Comparison of ENCODE assay signal across 19 mouse cellular contexts in the genomic region with DNA sequence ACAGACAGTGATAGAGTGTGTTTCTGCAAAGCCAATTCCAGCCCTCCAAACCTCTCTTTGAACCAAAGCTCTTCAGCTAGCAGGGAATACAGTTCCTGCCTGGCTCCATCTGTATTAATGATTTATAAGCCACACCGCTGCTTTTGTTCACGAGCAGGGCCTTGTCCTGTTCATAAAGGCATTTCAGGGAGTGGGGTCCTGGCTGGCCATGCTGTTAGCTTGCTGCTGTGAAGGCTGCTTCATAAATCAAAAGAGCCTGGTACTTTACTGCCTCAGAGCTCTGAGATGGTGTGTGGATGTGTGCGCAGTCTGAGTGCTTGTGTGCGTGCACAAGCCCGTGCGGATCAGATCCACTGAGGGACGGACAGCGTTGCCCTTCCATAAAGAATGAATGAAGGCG.
DNase-seq lines count a peak whose midpoint lies in the region; ATAC-seq and TF ChIP-seq lines count a peak whose summit lies in the region.
"Had no signal": no experiment of that assay in that cellular context is flagged by ENCODE, and none has a peak within 500 bp of the region (broad histone marks: within the 10 kb centered on the region; RNA-seq: fewer than 3 reads in every experiment).

No protein-coding gene starts in this region.

- peak overlapping the region; percentile 62; the same call in 1 of the 2 replicates for H3K27ac ChIP-seq in gastrocnemius, adult 2 months
- peak overlapping the region; percentile 67 for H3K27ac ChIP-seq in neural tube, embryonic 11.5 days (ENCODE audit: low read depth, low read length)
- H3K27ac ChIP-seq in limb, embryonic 13.5 days, result no peak overlapping the region
- peak overlapping the region; percentile 73 for H3K27ac ChIP-seq in neural tube, embryonic 15.5 days (replicated peaks)

- peaks cover 16% of the 10 kb centered on the region for H3K4me1 ChIP-seq in neural tube, embryonic 11.5 days (ENCODE audit: control insufficient read depth, insufficient read depth, low read length)
- H3K4me1 ChIP-seq in limb, embryonic 13.5 days, result peaks cover 19% of the 10 kb centered on the region
- H3K4me1 ChIP-seq in neural tube, embryonic 15.5 days, result peaks cover 68% of the 10 kb centered on the region

- no peaks in the 10 kb centered on the region for H3K36me3 ChIP-seq in neural tube, embryonic 11.5 days (ENCODE audit: control insufficient read depth, insufficient read depth, low read length)
- H3K36me3 ChIP-seq in limb, embryonic 13.5 days, result no peaks in the 10 kb centered on the region
- H3K36me3 ChIP-seq in neural tube, embryonic 15.5 days, result no peaks in the 10 kb centered on the region

- no peak overlapping the region for H3K4me2 ChIP-seq in neural tube, embryonic 11.5 days (ENCODE audit: low read depth)
- no peak overlapping the region for H3K4me2 ChIP-seq in limb, embryonic 13.5 days (replicated peaks)
- H3K4me2 ChIP-seq in neural tube, embryonic 15.5 days, result peak overlapping the region; percentile 31
- H3K4me2 ChIP-seq: heart, embryonic 11.5 days; liver, embryonic 11.5 days; lung, embryonic 14.5 days had no signal

- no peak overlapping the region for H3K9ac ChIP-seq in neural tube, embryonic 11.5 days (ENCODE audit: low read length)
- H3K9ac ChIP-seq in limb, embryonic 13.5 days, result no peak overlapping the region
- H3K9ac ChIP-seq in neural tube, embryonic 15.5 days (replicated peaks), result peak overlapping the region; percentile 14; the same call in 1 of the 2 replicates
- H3K9ac ChIP-seq: forebrain, postnatal 0 days; lung, embryonic 14.5 days had no signal

- no peak for DNase-seq in gastrocnemius, adult 2 months
- no peak for DNase-seq in gastrocnemius, postnatal 36 days
- peak; percentile 40 for DNase-seq in neural tube, embryonic 11.5 days (ENCODE audit: low spot score)
- DNase-seq in neural tube, embryonic 10.5 days (ENCODE audit: extremely low spot score, low spot score), result no peak
- no peak for DNase-seq in thymus, postnatal 4 days
- DNase-seq in adrenal gland, postnatal 4 days (ENCODE audit: low spot score in 2 of 2), result no peak
- DNase-seq: B cell, adult 2 months; cerebellum, adult 8-10 months; forebrain, postnatal 0 days; gastrocnemius, postnatal 25 days; heart, postnatal 36 days; lung, embryonic 14.5 days; right cerebral cortex, postnatal 4 days had no signal

- H3K4me3 ChIP-seq in gastrocnemius, adult 2 months, result no peak overlapping the region
- no peak overlapping the region for H3K4me3 ChIP-seq in neural tube, embryonic 11.5 days (ENCODE audit: low read depth, low read length)
- no peak overlapping the region for H3K4me3 ChIP-seq in limb, embryonic 13.5 days
- no peak overlapping the region for H3K4me3 ChIP-seq in neural tube, embryonic 15.5 days (replicated peaks)
- H3K4me3 ChIP-seq: myocyte had no signal

- no peaks in the 10 kb centered on the region for H3K27me3 ChIP-seq in neural tube, embryonic 11.5 days (ENCODE audit: control insufficient read depth, insufficient read depth, low read length)
- H3K27me3 ChIP-seq in limb, embryonic 13.5 days, result peaks cover 3% of the 10 kb centered on the region; the same call in 1 of the 2 replicates
- H3K27me3 ChIP-seq in neural tube, embryonic 15.5 days (replicated peaks), result no peaks in the 10 kb centered on the region

- intact Hi-C loops in gastrocnemius, adult 2 months (cut with DNase I), result loop anchor here (10.0 kb wide), 1 partner anchor 54 kb away; no protein-coding TSS in a partner anchor
- intact Hi-C loops in gastrocnemius, postnatal 36 days (cut with DNase I), result loop anchor here (5.0 kb wide), 1 partner anchor 881 kb away; no protein-coding TSS in a partner anchor

- peak; percentile 82 for ATAC-seq in neural tube, embryonic 11.5 days (ENCODE audit: insufficient read depth, low FRiP score, low TSS enrichment)
- 0 out of 2 replicates have a peak, but pooled peaks have one; percentile 44 for ATAC-seq in limb, embryonic 13.5 days (ENCODE audit: low FRiP score, low read depth)
- ATAC-seq in neural tube, embryonic 15.5 days (ENCODE audit: low FRiP score), result peak; percentile 46; the same call in 1 of the 2 replicates
- ATAC-seq: forebrain, postnatal 0 days; intestine, postnatal 0 days had no signal

- WGBS in neural tube, embryonic 11.5 days, result 33% methylated on average over 9 of the region's 9 CpGs
- 46% methylated on average over 9 of the region's 9 CpGs for WGBS in limb, embryonic 13.5 days
- WGBS in neural tube, embryonic 15.5 days, result 14% methylated on average over 9 of the region's 9 CpGs

- no peak for TF ChIP-seq CTCF in gastrocnemius, adult 2 months (IDR thresholded peaks at IDR 0.05)

- no peaks in the 10 kb centered on the region for H3K9me3 ChIP-seq in neural tube, embryonic 11.5 days (ENCODE audit: control insufficient read depth, low read length)
- H3K9me3 ChIP-seq in limb, embryonic 13.5 days, result no peaks in the 10 kb centered on the region
- H3K9me3 ChIP-seq in neural tube, embryonic 15.5 days (replicated peaks), result no peaks in the 10 kb centered on the region
